Mouse (Mus musculus) stomach, embryonic 15.5 days (tissue): ENCODE results near the gene Vps51. TPM values are rescaled to one million over a fixed set of nuclear protein-coding genes. Genes with fewer than 3 reads are reported as not detected.
A peak's percentile ranks its signal among the peaks of the same experiment; 100 is the strongest.

ENCODE experiments used
- ATAC-seq: fragments of 200-750 bp; cut with Nextera tagmentation; 2 replicates; pipeline ENCODE4 v1.8.0; 2017; ENCODE audit warnings: low read depth, moderate number of reproducible peaks, moderate TSS enrichment; ENCODE audit not compliant: insufficient read depth, low FRiP score
- H3K27ac ChIP-seq: fragments of 300-500 bp; sonication (generic); 2 replicates; pipeline ENCODE4 v1.5.1; 2015; ENCODE audit warnings: mild to moderate bottlenecking, inconsistent platforms
- H3K27me3 ChIP-seq: fragments of 300-500 bp; sonication (generic); replicated peaks from 2 replicates; pipeline ENCODE4 v1.6.1; 2015; ENCODE audit warnings: inconsistent platforms
- H3K36me3 ChIP-seq: fragments of 300-500 bp; sonication (generic); 2 replicates; pipeline ENCODE4 v1.6.1; 2015; ENCODE audit warnings: inconsistent platforms
- H3K4me1 ChIP-seq: fragments of 300-500 bp; sonication (generic); 2 replicates; pipeline ENCODE4 v1.6.1; 2015; ENCODE audit warnings: inconsistent platforms
- H3K4me2 ChIP-seq: fragments of 300-500 bp; sonication (generic); 2 replicates; pipeline ENCODE4 v1.6.1; 2015; ENCODE audit warnings: mild to moderate bottlenecking, inconsistent platforms
- H3K4me3 ChIP-seq: fragments of 300-500 bp; sonication (generic); replicated peaks from 2 replicates; pipeline ENCODE4 v1.5.1; 2015; ENCODE audit warnings: inconsistent platforms
- H3K9ac ChIP-seq: fragments of 300-500 bp; sonication (generic); 2 replicates; pipeline ENCODE4 v1.6.1; 2015; ENCODE audit warnings: inconsistent platforms
- H3K9me3 ChIP-seq: fragments of 300-500 bp; sonication (generic); 2 replicates; pipeline ENCODE4 v1.6.1; 2016; ENCODE audit warnings: inconsistent platforms
- WGBS: fragments of 180-500 bp; shearing (Covaris S2); methylation state at CpG from one replicate; pipeline ENCODE4 v1.1.7; 2015; 5-methylcytosine and 5-hydroxymethylcytosine counted together
- microRNA-seq: library from miRNA; unstranded; fragments of <30 nt; microRNA quantifications from one replicate; pipeline ENCODE4, GENCODE M21; 2016
- polyA plus RNA-seq: library from polyadenylated mRNA; unstranded; fragments of >200 nt; fragmentation: Nextera tagmentation; extraction: Ambion mirVana; gene quantifications from 2 replicates; pipeline ENCODE4 v1.2.1, GENCODE M21; 2015

The Vps51 gene
- polyA plus RNA-seq, 1 experiment from 2014 or later, result 69.1 TPM

DNA sequence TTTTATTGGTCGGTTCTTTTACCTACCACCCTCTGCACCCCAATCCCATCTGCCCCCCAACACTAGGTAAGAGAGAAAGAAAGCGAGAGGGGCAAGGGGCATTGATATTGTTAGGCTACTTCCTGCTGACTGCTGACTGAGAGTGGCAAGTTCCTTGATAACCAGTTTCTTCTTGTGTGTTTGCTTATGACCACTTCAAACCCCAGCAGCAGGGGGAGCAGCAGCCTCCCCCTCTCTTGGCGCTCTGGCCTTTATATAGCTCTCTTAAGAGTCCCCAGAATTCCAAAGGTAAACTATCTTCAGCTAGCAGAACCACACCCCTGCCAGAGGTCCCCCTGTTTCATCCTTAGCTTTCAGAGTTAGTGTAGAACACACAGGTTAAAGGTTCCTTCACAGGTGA, 56.8 kb downstream of the Vps51 start:
- H3K9ac ChIP-seq, result no peak overlapping the region
- no peak overlapping the region for H3K27ac ChIP-seq
- 48% methylated on average over 3 of the region's 3 CpGs for WGBS
- no peaks in the 10 kb centered on the region for H3K36me3 ChIP-seq
- no peak for ATAC-seq
- no peaks in the 10 kb centered on the region for H3K9me3 ChIP-seq
- H3K4me3 ChIP-seq, result no peak overlapping the region
- no peak overlapping the region for H3K4me2 ChIP-seq
- H3K4me1 ChIP-seq, result peaks cover 6% of the 10 kb centered on the region
- no peaks in the 10 kb centered on the region for H3K27me3 ChIP-seq

DNA sequence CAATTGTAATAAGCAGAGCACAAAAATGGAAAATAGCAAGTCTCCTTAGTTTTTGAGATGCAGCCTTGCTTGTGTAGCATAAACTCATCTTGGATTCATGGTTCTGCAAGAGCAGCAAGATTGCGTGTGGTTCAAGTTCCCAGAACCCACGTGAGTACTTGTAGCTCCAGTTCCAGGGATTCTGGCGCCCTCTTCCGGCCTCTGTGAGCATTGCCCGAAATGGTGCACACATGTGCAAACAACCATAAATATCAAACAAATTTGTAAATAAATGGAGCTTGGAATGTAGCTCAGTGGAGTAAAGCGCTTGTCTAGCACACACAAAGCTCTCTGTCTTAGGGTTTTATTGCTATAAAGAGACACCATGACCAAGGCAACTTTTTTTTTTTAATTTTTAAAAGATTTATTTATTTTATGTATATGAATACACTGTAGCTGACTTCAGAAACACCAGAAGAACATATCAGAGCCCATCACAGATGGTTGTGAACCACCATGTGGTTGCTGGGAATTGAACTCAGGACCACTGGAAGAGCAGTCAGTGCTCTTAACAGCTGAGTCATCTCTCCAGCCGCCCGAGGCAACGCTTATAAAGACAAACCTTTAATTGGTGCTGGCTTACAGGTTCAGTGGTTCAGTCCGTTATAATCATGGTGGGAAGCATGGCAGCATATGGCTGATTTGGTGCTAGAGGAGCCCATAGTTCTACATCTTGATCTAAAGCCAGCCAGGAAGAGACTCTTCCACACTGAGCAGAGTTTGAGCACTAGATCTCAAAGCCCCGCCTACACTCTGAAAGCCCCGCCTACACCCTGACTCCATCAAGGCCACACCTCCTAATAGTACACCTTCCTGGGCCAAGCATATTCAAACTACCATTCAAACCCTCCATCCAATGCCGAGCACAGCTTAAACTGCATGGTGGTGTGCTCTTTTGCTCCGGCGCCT, 58.6 kb downstream of the Vps51 start:
- Histone ChIP-seq H3K36me3 (no peaks in the 10 kb centered on the region; the same call in 1 of the 2 replicates), H3K27me3 (no peaks in the 10 kb centered on the region), H3K4me1 (peaks cover 12% of the 10 kb centered on the region), H3K27ac (no peak overlapping the region), H3K9me3 (no peaks in the 10 kb centered on the region), H3K9ac (no peak overlapping the region), H3K4me2 (no peak overlapping the region), H3K4me3 (no peak overlapping the region)
- peak; percentile 41; the same call in 1 of the 2 replicates for ATAC-seq
- 29% methylated on average over 15 of the region's 15 CpGs for WGBS

Small RNAs within 50 kb of the gene (microRNA-seq; reads per million reads assigned to microRNA genes)
- gene Mir6988, result 1.7 reads per million

Other genes starting within 250 kb of the Vps51 start
- 25.3 and 27.7 TPM in 2 replicates for gene Frmd8, start 202.0 kb downstream of the Vps51 start, polyA plus RNA-seq
- 5.5 TPM in 2 replicates for gene Slc25a45, start 199.4 kb downstream of the Vps51 start, polyA plus RNA-seq
- 2.3 and 2.4 TPM in 2 replicates for gene Tigd3, start 183.1 kb downstream of the Vps51 start, polyA plus RNA-seq
- 98.7 and 118 TPM in 2 replicates for gene Dpf2, start 164.2 kb downstream of the Vps51 start, polyA plus RNA-seq
- gene Cdc42ep2, start 152.4 kb downstream of the Vps51 start, polyA plus RNA-seq, result 9.6 and 11.0 TPM in 2 replicates
- 60.9 and 64.2 TPM in 2 replicates for gene Pola2, start 113.0 kb downstream of the Vps51 start, polyA plus RNA-seq
- not detected in 2 replicates for gene Slc22a20, start 91.1 kb downstream of the Vps51 start, polyA plus RNA-seq
- 15.2 and 16.4 TPM in 2 replicates for gene Capn1, start 61.3 kb downstream of the Vps51 start, polyA plus RNA-seq
- gene Syvn1, start 30.7 kb downstream of the Vps51 start, polyA plus RNA-seq, result 26.7 and 31.7 TPM in 2 replicates
- gene Mrpl49, start 19.4 kb downstream of the Vps51 start, polyA plus RNA-seq, result 68.0 and 70.4 TPM in 2 replicates
- gene Fau, start 19.4 kb downstream of the Vps51 start, polyA plus RNA-seq, result 625 and 772 TPM in 2 replicates
- gene Znhit2, start 16.0 kb downstream of the Vps51 start, polyA plus RNA-seq, result 34.6 and 36.6 TPM in 2 replicates
- gene Tm7sf2, start 8.9 kb downstream of the Vps51 start, polyA plus RNA-seq, result 27.7 and 30.0 TPM in 2 replicates
- not detected in 2 replicates for gene Tmem262, start 2.8 kb upstream of the Vps51 start, polyA plus RNA-seq
- gene Gm28374, start 5.0 kb upstream of the Vps51 start, polyA plus RNA-seq, result 2.0 and 2.3 TPM in 2 replicates
- 61.5 and 69.8 TPM in 2 replicates for gene Zfpl1, start 7.7 kb upstream of the Vps51 start, polyA plus RNA-seq
- gene Cdca5, start 7.8 kb upstream of the Vps51 start, polyA plus RNA-seq, result 29.9 and 32.7 TPM in 2 replicates
- gene AC131692.1, start 17.2 kb upstream of the Vps51 start, polyA plus RNA-seq, result 0.28 TPM in 1 of 2 replicates, not detected in the other
- 3.0 and 5.9 TPM in 2 replicates for gene Naaladl1, start 28.6 kb upstream of the Vps51 start, polyA plus RNA-seq
- gene Sac3d1, start 41.4 kb upstream of the Vps51 start, polyA plus RNA-seq, result 40.7 and 46.1 TPM in 2 replicates
- gene Snx15, start 51.1 kb upstream of the Vps51 start, polyA plus RNA-seq, result 29.2 and 29.9 TPM in 2 replicates
- 0.34 and 0.55 TPM in 2 replicates for gene Batf2, start 63.8 kb upstream of the Vps51 start, polyA plus RNA-seq
- 101 and 102 TPM in 2 replicates for gene Arl2, start 64.3 kb upstream of the Vps51 start, polyA plus RNA-seq
- not detected in 2 replicates for gene Majin, start 107.2 kb upstream of the Vps51 start, polyA plus RNA-seq
- 0.62 TPM in 2 replicates for gene Gpha2, start 149.1 kb upstream of the Vps51 start, polyA plus RNA-seq
- 20.5 and 23.7 TPM in 2 replicates for gene Ppp2r5b, start 158.6 kb upstream of the Vps51 start, polyA plus RNA-seq
- 7.6 and 10.6 TPM in 2 replicates for gene Atg2a, start 164.4 kb upstream of the Vps51 start, polyA plus RNA-seq
- gene Ehd1, start 199.5 kb upstream of the Vps51 start, polyA plus RNA-seq, result 67.3 and 73.4 TPM in 2 replicates
- gene Cdc42bpg, start 229.2 kb upstream of the Vps51 start, polyA plus RNA-seq, result 1.3 and 1.5 TPM in 2 replicates